Mouse (Mus musculus) heart, embryonic 11.5 days (tissue): ENCODE data around the gene Dip2b. TPM values are rescaled to one million over a fixed set of nuclear protein-coding genes. Genes with fewer than 3 reads are reported as not detected.

ENCODE experiments used
- ATAC-seq: fragments of 200-750 bp; cut with Nextera tagmentation; replicated peaks from 2 replicates; pipeline ENCODE4 v1.8.0; 2017; ENCODE audit warnings: moderate library complexity; ENCODE audit not compliant: insufficient number of reproducible peaks, low FRiP score, low TSS enrichment
- H3K27ac ChIP-seq: fragments of 300-500 bp; sonication (generic); 2 replicates; pipeline ENCODE4 v1.5.1; 2014; ENCODE audit warnings: mild to moderate bottlenecking, low read depth, low read length
- H3K27me3 ChIP-seq: fragments of 300-500 bp; sonication (generic); 2 replicates; pipeline ENCODE4 v1.6.1; 2014; ENCODE audit warnings: mild to moderate bottlenecking, low read length, mixed read lengths; ENCODE audit not compliant: control insufficient read depth, insufficient read depth
- H3K36me3 ChIP-seq: fragments of 300-500 bp; sonication (generic); 2 replicates; pipeline ENCODE4 v1.6.1; 2014; ENCODE audit warnings: mild to moderate bottlenecking, low read length, moderate library complexity, mixed read lengths; ENCODE audit not compliant: control insufficient read depth, insufficient read depth
- H3K4me1 ChIP-seq: fragments of 300-500 bp; sonication (generic); 2 replicates; pipeline ENCODE4 v1.6.1; 2014; ENCODE audit warnings: low read length; ENCODE audit not compliant: control insufficient read depth, insufficient read depth
- H3K4me2 ChIP-seq: fragments of 300-500 bp; sonication (generic); 2 replicates; pipeline ENCODE4 v1.6.1; 2014; ENCODE audit warnings: mild to moderate bottlenecking, moderate library complexity
- H3K4me3 ChIP-seq: fragments of 300-500 bp; sonication (generic); 2 replicates; pipeline ENCODE4 v1.5.1; 2014; ENCODE audit warnings: low read depth, low read length
- H3K9ac ChIP-seq: fragments of 300-500 bp; sonication (generic); 2 replicates; pipeline ENCODE4 v1.6.1; 2014; ENCODE audit warnings: mild to moderate bottlenecking, low read depth, low read length, moderate library complexity
- H3K9me3 ChIP-seq: fragments of 300-500 bp; sonication (generic); replicated peaks from 2 replicates; pipeline ENCODE4 v1.6.1; 2016; ENCODE audit warnings: low read length; ENCODE audit not compliant: control insufficient read depth
- WGBS: fragments of 180-500 bp; shearing (Covaris S2); extraction: QIAGEN DNeasy Blood & Tissue Kit; methylation state at CpG from one replicate; pipeline ENCODE4 v1.1.7; 2014; ENCODE audit not compliant: insufficient replicate concordance; 5-methylcytosine and 5-hydroxymethylcytosine counted together
- polyA plus RNA-seq: library from polyadenylated mRNA; unstranded; fragments of >200 nt; fragmentation: Nextera tagmentation; extraction: Ambion mirVana; gene quantifications from 2 replicates; pipeline ENCODE4 v1.2.1, GENCODE M21; 2014

The Dip2b gene
- polyA plus RNA-seq, 1 experiment from 2014 or later: 16.6 TPM

- Histone ChIP-seq H3K9ac (no peak overlapping the region), H3K4me1 (peaks cover 11% of the 10 kb centered on the region; the same call in 1 of the 2 replicates), H3K4me2 (no peak overlapping the region), H3K27ac (no peak overlapping the region), H3K27me3 (no peaks in the 10 kb centered on the region), H3K36me3 (peaks cover 11% of the 10 kb centered on the region; the same call in 1 of the 2 replicates), H3K4me3 (no peak overlapping the region), H3K9me3 (no peaks in the 10 kb centered on the region)
- ATAC-seq: no peak
- WGBS: 83% methylated on average over 14 of the region's 14 CpGs
These were observed 193.4 kb downstream of the Dip2b start for GRCm38 (mm10) chr15:100231616-100232525.

GRCm38 (mm10) chr15:100235208-100235965, 196.9 kb downstream of the Dip2b start:
- no peak overlapping the region for H3K9ac ChIP-seq
- ATAC-seq: no peak
- peaks cover 11% of the 10 kb centered on the region; the same call in 1 of the 2 replicates for H3K36me3 ChIP-seq
- no peak overlapping the region for H3K27ac ChIP-seq
- H3K4me2 ChIP-seq: no peak overlapping the region
- no peak overlapping the region for H3K4me3 ChIP-seq
- no peaks in the 10 kb centered on the region for H3K27me3 ChIP-seq
- no peaks in the 10 kb centered on the region for H3K9me3 ChIP-seq
- H3K4me1 ChIP-seq: 0 out of 2 replicates have a peak, but pooled peaks cover 5% of the 10 kb centered on the region
- WGBS: 86% methylated on average over 12 of the region's 12 CpGs

GRCm38 (mm10) chr15:100236952-100237351, 198.5 kb downstream of the Dip2b start:
- no peak for ATAC-seq
- H3K4me3 ChIP-seq: no peak overlapping the region
- no peaks in the 10 kb centered on the region for H3K27me3 ChIP-seq
- peak overlapping the region; percentile 63; the same call in 1 of the 2 replicates for H3K27ac ChIP-seq
- no peak overlapping the region for H3K4me2 ChIP-seq
- H3K36me3 ChIP-seq: peaks cover 17% of the 10 kb centered on the region; the same call in 1 of the 2 replicates
- no peaks in the 10 kb centered on the region for H3K9me3 ChIP-seq
- no peak overlapping the region for H3K9ac ChIP-seq
- 77% methylated on average over 6 of the region's 6 CpGs for WGBS
- 0 out of 2 replicates have a peak, but pooled peaks cover 5% of the 10 kb centered on the region for H3K4me1 ChIP-seq

GRCm38 (mm10) chr15:100241780-100242179, 203.3 kb downstream of the Dip2b start:
- Histone ChIP-seq H3K4me3 (no peak overlapping the region), H3K4me2 (no peak overlapping the region), H3K4me1 (0 out of 2 replicates have a peak, but pooled peaks cover 5% of the 10 kb centered on the region), H3K27me3 (no peaks in the 10 kb centered on the region), H3K27ac (no peak overlapping the region), H3K36me3 (peaks cover 20% of the 10 kb centered on the region), H3K9me3 (no peaks in the 10 kb centered on the region), H3K9ac (no peak overlapping the region)
- no peak for ATAC-seq
- WGBS: 91% methylated on average over 6 of the region's 6 CpGs

GRCm38 (mm10) chr15:100245951-100246350, 207.5 kb downstream of the Dip2b start:
- no peak overlapping the region for H3K9ac ChIP-seq
- H3K4me3 ChIP-seq: no peak overlapping the region
- no peaks in the 10 kb centered on the region for H3K27me3 ChIP-seq
- no peak overlapping the region for H3K27ac ChIP-seq
- H3K4me2 ChIP-seq: no peak overlapping the region
- ATAC-seq: no peak
- H3K4me1 ChIP-seq: no peaks in the 10 kb centered on the region
- WGBS: 94% methylated on average over 7 of the region's 7 CpGs
- H3K9me3 ChIP-seq: no peaks in the 10 kb centered on the region
- H3K36me3 ChIP-seq: peaks cover 27% of the 10 kb centered on the region

- H3K27me3 ChIP-seq: no peaks in the 10 kb centered on the region
- H3K36me3 ChIP-seq: peaks cover 29% of the 10 kb centered on the region
- H3K4me2 ChIP-seq: no peak overlapping the region
- H3K4me3 ChIP-seq: no peak overlapping the region
- H3K27ac ChIP-seq: no peak overlapping the region
- WGBS: 94% methylated on average over 9 of the region's 9 CpGs
- no peaks in the 10 kb centered on the region for H3K9me3 ChIP-seq
- H3K4me1 ChIP-seq: no peaks in the 10 kb centered on the region
- no peak for ATAC-seq
- H3K9ac ChIP-seq: no peak overlapping the region
These were observed 208.8 kb downstream of the Dip2b start for GRCm38 (mm10) chr15:100247296-100247695.

GRCm38 (mm10) chr15:100248665-100249433, 210.4 kb downstream of the Dip2b start:
- Histone ChIP-seq H3K4me1 (no peaks in the 10 kb centered on the region), H3K36me3 (peaks cover 28% of the 10 kb centered on the region), H3K27me3 (no peaks in the 10 kb centered on the region), H3K9ac (no peak overlapping the region), H3K4me3 (no peak overlapping the region), H3K27ac (no peak overlapping the region), H3K4me2 (no peak overlapping the region), H3K9me3 (no peaks in the 10 kb centered on the region)
- 96% methylated on average over 6 of the region's 6 CpGs for WGBS
- no peak for ATAC-seq

GRCm38 (mm10) chr15:100251153-100251780, 212.8 kb downstream of the Dip2b start:
- Histone ChIP-seq H3K27ac (no peak overlapping the region), H3K4me1 (no peaks in the 10 kb centered on the region), H3K36me3 (peaks cover 43% of the 10 kb centered on the region), H3K9ac (no peak overlapping the region), H3K9me3 (no peaks in the 10 kb centered on the region), H3K27me3 (no peaks in the 10 kb centered on the region), H3K4me2 (no peak overlapping the region), H3K4me3 (no peak overlapping the region)
- 92% methylated on average over 6 of the region's 6 CpGs for WGBS
- ATAC-seq: no peak
